Mouse (Mus musculus): Measurements from ENCODE around the gene Phb. TPM values are rescaled to one million over a fixed set of nuclear protein-coding genes. Genes with fewer than 3 reads are reported as not detected.

Phb gene
- polyA plus RNA-seq, 1 experiment: 296 TPM

DNA sequence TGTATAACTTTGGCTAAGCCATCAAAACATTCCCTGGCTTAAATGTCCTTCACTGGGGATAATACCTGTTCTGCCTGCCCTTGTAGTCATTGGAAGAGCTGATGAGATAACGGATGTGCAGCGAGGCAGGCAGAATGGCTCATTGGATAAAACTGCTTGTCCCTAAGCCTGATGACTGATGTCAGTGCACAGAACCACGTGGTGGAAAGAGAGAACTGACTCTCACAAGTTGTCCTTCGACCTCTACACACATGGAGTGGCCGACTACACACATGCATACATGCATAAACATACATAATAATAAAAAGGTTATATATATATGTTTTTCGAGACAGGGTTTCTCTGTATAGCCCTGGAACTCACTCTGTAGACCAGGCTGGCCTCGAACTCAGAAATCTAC is 43.7 kb downstream of the Phb start:
- Histone ChIP-seq H3K36me3 (ENCODE audit: control insufficient read depth, insufficient read depth, low read length) (no peaks in the 10 kb centered on the region), H3K4me3 (ENCODE audit: insufficient read depth, low read depth, low read length) (no peak overlapping the region), H3K27me3 (replicated peaks; ENCODE audit: control insufficient read depth, insufficient read depth, low read length) (no peaks in the 10 kb centered on the region), H3K4me1 (ENCODE audit: control insufficient read depth, insufficient read depth, low read length) (peaks cover 8% of the 10 kb centered on the region; the same call in 1 of the 2 replicates), H3K27ac (ENCODE audit: insufficient read depth, low read depth, low read length) (no peak overlapping the region)
- WGBS: 82% methylated on average over 7 of the region's 7 CpGs
- DNase-seq: no peak
- TF ChIP-seq CTCF (conservative IDR thresholded peaks at IDR 0.05; ENCODE audit: insufficient read depth, insufficient read length, low read depth, low read length) (no peak), POLR2A (IDR thresholded peaks at IDR 0.05; ENCODE audit: low read depth, low read length) (no peak)

DNA sequence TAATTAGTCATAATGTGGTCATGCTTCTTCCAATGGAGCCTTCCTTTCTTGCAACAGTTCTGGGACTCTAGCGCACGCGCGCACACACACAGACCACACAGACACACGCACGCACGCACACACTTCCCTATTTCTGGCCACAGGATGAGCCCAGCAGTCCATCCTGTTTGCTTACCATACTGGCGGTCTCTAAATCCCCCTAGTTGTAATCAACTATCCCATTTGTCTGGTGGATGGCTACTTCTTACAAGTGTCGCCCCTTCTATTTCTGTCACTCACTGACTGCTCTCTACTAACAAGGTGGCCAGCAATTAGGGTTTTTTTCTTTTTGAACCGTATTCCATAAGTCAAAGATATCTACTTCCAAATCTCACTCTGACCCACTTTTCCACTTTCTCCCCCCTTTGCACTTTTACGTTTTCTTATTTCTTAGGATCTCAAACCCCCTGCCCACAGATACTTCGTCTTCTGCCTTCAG is 45.4 kb downstream of the Phb start:
- 9% methylated on average over 12 of the region's 12 CpGs for WGBS
- DNase-seq: peak; percentile 60
- Histone ChIP-seq H3K36me3 (ENCODE audit: control insufficient read depth, insufficient read depth, low read length) (no peaks in the 10 kb centered on the region), H3K27ac (ENCODE audit: insufficient read depth, low read depth, low read length) (peak overlapping the region; percentile 74), H3K27me3 (replicated peaks; ENCODE audit: control insufficient read depth, insufficient read depth, low read length) (no peaks in the 10 kb centered on the region), H3K4me1 (ENCODE audit: control insufficient read depth, insufficient read depth, low read length) (peaks cover 12% of the 10 kb centered on the region; the same call in 1 of the 2 replicates), H3K4me3 (ENCODE audit: insufficient read depth, low read depth, low read length) (peak overlapping the region; percentile 62)
- TF ChIP-seq CTCF (conservative IDR thresholded peaks at IDR 0.05; ENCODE audit: insufficient read depth, insufficient read length, low read depth, low read length): no peak
- TF ChIP-seq POLR2A (IDR thresholded peaks at IDR 0.05; ENCODE audit: low read depth, low read length): no peak

DNA sequence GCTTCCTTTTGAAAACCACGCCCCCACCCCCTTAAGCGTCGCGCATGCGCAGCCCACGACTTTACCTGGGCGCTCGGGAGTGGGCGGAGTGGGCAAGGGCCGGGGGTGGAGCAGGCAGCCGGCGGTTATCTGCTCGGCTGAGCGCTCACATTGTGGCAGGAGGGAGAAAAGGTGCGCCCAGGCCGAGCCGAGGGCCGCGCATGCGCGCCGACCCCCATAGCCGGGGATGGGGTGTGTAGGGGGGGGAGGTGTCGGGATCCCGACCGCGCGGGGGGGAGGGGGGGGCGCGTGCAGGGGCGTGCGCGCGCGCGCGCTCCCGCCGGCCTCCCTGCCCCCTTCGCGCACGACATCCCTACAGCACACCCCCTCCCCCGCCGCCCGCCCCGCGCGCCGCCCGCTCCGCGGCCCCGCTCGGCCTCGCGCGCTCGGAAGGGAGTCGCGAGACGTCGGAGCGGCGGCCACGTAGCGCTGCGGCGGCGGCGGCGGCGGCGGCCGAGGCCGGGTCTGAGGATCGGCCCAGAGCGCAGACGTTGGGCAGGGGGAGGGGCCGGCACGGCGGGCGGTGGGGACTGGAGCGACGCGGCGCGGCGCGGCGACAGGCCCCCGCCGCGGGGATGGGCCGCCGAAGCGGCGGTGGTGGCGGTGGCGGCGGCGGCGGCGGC is 45.9 kb downstream of the Phb start, which contains the start of gene Zfp652:
Zfp652 (plus strand) TSS at position 111 of the 662 bp plus-strand sequence.
- 3% methylated on average over 87 of the region's 103 CpGs for WGBS
- peak; percentile 93 for DNase-seq
- H3K4me3 ChIP-seq (ENCODE audit: insufficient read depth, low read depth, low read length): peak within 1 kb of the TSS; percentile 62
- no peaks in the 10 kb centered on the region for H3K27me3 ChIP-seq (replicated peaks; ENCODE audit: control insufficient read depth, insufficient read depth, low read length)
- no peaks in the 10 kb centered on the region for H3K36me3 ChIP-seq (ENCODE audit: control insufficient read depth, insufficient read depth, low read length)
- peak within 1 kb of the TSS; percentile 74 for H3K27ac ChIP-seq (ENCODE audit: insufficient read depth, low read depth, low read length)
- TF ChIP-seq POLR2A (IDR thresholded peaks at IDR 0.05; ENCODE audit: low read depth, low read length): no peak
- TF ChIP-seq CTCF (conservative IDR thresholded peaks at IDR 0.05; ENCODE audit: insufficient read depth, insufficient read length, low read depth, low read length): no peak
- peaks cover 12% of the 10 kb centered on the region; the same call in 1 of the 2 replicates for H3K4me1 ChIP-seq (ENCODE audit: control insufficient read depth, insufficient read depth, low read length)

DNA sequence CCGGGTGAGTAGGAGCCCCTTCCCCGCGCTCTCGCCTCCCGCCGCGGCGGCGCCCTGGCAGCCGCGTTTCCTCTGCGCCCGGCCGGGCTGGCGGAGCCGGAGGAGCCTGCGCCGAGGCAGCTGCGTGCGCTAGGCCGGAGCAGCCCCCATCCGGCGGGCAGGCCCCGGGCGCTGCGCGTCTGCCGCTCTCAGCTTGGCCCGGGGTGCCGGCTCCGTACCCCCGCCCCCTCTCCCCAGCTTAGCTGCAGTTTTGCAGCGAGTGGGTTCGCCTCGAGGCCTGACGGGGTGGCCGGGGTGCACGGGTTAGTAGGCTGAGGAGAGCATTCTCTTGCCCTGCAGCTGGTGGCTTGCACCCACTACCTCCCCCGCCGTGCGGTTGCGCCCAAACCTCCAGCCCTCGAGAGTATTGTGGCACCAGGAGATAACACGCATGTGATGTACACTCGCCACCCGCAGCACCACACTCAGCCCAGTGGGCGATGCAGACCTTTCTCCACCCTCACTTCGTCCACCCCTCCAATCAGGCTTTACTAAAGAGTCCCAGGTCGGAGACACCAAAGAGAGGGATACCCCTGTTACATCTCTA is 46.6 kb downstream of the Phb start:
- Histone ChIP-seq H3K4me3 (ENCODE audit: insufficient read depth, low read depth, low read length) (peak overlapping the region; percentile 62), H3K4me1 (ENCODE audit: control insufficient read depth, insufficient read depth, low read length) (peaks cover 12% of the 10 kb centered on the region; the same call in 1 of the 2 replicates), H3K36me3 (ENCODE audit: control insufficient read depth, insufficient read depth, low read length) (no peaks in the 10 kb centered on the region), H3K27me3 (replicated peaks; ENCODE audit: control insufficient read depth, insufficient read depth, low read length) (no peaks in the 10 kb centered on the region), H3K27ac (ENCODE audit: insufficient read depth, low read depth, low read length) (0 out of 2 replicates have a peak overlapping the region, but pooled peaks have one; percentile 13)
- DNase-seq: no peak
- TF ChIP-seq POLR2A (IDR thresholded peaks at IDR 0.05; ENCODE audit: low read depth, low read length) (no peak), CTCF (conservative IDR thresholded peaks at IDR 0.05; ENCODE audit: insufficient read depth, insufficient read length, low read depth, low read length) (no peak)
- WGBS: 2% methylated on average over 49 of the region's 49 CpGs

DNA sequence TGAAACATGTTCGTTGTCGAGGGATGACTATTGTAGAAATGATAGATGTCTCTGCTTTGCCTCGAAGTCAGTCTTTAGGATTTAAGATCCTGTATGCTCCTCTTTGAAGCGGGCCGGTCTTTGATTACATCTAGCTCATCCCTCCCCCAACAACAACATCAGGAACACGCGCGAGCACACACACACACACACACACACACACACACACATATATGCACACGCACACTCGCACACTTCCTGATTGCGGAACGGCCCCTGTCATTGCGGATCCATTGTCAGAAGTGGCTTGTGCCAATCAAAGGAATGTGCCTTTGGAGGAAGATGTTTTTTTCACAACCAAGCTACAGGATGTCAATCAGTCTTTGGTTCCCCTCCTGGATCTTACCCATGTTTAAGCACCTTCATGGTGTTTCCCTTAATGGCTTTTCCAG is 47.1 kb downstream of the Phb start:
- H3K27ac ChIP-seq (ENCODE audit: insufficient read depth, low read depth, low read length): no peak overlapping the region

DNA sequence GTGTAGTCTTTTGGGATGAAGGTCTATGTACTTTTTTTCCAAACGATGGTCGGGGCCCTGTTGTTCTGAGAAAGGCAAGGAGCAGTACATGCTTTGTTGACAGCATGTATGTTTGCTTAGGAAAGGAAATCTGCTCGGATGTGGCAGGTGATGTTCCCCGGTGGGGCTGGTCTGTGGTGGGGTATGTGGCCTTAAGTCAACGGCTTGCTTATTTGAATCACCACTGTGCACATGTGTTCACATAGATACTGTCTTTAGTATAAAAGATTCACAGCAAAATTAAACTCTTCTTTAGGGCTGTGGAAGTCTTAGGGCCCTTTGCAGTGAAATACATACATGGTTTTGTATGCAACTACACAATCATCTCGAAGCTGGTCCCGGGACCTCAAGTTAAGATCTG is 47.7 kb downstream of the Phb start:
- WGBS: 28% methylated on average over 7 of the region's 7 CpGs
- Histone ChIP-seq H3K4me3 (ENCODE audit: insufficient read depth, low read depth, low read length) (peak overlapping the region; percentile 62), H3K4me1 (ENCODE audit: control insufficient read depth, insufficient read depth, low read length) (peaks cover 12% of the 10 kb centered on the region; the same call in 1 of the 2 replicates), H3K27ac (ENCODE audit: insufficient read depth, low read depth, low read length) (no peak overlapping the region), H3K36me3 (ENCODE audit: control insufficient read depth, insufficient read depth, low read length) (no peaks in the 10 kb centered on the region), H3K27me3 (replicated peaks; ENCODE audit: control insufficient read depth, insufficient read depth, low read length) (no peaks in the 10 kb centered on the region)
- TF ChIP-seq CTCF (conservative IDR thresholded peaks at IDR 0.05; ENCODE audit: insufficient read depth, insufficient read length, low read depth, low read length) (no peak), POLR2A (IDR thresholded peaks at IDR 0.05; ENCODE audit: low read depth, low read length) (no peak)
- no peak for DNase-seq

More for the DNA sequence above, 47.1 kb downstream of the Phb start:
- WGBS: 6% methylated on average over 13 of the region's 13 CpGs
- H3K4me1 ChIP-seq (ENCODE audit: control insufficient read depth, insufficient read depth, low read length): peaks cover 12% of the 10 kb centered on the region; the same call in 1 of the 2 replicates
- no peak for TF ChIP-seq POLR2A (IDR thresholded peaks at IDR 0.05; ENCODE audit: low read depth, low read length)
- TF ChIP-seq CTCF (conservative IDR thresholded peaks at IDR 0.05; ENCODE audit: insufficient read depth, insufficient read length, low read depth, low read length): no peak
- peak; percentile 28 for DNase-seq
- peak overlapping the region; percentile 62 for H3K4me3 ChIP-seq (ENCODE audit: insufficient read depth, low read depth, low read length)
- no peaks in the 10 kb centered on the region for H3K36me3 ChIP-seq (ENCODE audit: control insufficient read depth, insufficient read depth, low read length)
- H3K27me3 ChIP-seq (replicated peaks; ENCODE audit: control insufficient read depth, insufficient read depth, low read length): no peaks in the 10 kb centered on the region

DNA sequence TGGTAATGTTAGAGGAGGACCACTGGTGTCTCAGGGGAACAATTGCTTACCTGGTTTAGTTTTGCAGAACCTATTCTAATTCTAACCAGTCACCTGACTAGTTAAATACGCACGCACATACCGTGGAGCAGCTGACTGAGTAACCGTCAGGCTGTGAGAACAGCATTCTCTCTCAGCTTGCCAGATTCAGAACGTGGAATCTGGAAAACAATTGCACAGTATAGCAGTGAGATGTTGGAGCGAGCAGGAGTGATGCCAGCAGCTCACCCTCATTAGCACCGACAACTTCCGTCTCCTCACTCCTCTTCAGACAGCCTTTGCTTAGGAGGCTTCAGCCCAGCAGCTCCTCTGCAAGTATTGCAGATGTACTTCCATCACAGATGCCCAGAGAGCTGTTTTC is 49.4 kb downstream of the Phb start:
- Histone ChIP-seq H3K27ac (ENCODE audit: insufficient read depth, low read depth, low read length) (no peak overlapping the region), H3K36me3 (ENCODE audit: control insufficient read depth, insufficient read depth, low read length) (no peaks in the 10 kb centered on the region), H3K4me3 (ENCODE audit: insufficient read depth, low read depth, low read length) (no peak overlapping the region), H3K4me1 (ENCODE audit: control insufficient read depth, insufficient read depth, low read length) (peaks cover 12% of the 10 kb centered on the region; the same call in 1 of the 2 replicates), H3K27me3 (replicated peaks; ENCODE audit: control insufficient read depth, insufficient read depth, low read length) (no peaks in the 10 kb centered on the region)
- no peak for DNase-seq
- TF ChIP-seq CTCF (conservative IDR thresholded peaks at IDR 0.05; ENCODE audit: insufficient read depth, insufficient read length, low read depth, low read length) (no peak), POLR2A (IDR thresholded peaks at IDR 0.05; ENCODE audit: low read depth, low read length) (no peak)
- 66% methylated on average over 8 of the region's 8 CpGs for WGBS
